Mouse (Mus musculus) brain, embryonic 14.5 days (tissue): ENCODE results near the gene Mfng.

ENCODE experiments used
- CTCF ChIP-seq: fragments of 200-500 bp; IDR thresholded peaks from 2 replicates; pipeline ENCODE4 v1.5.1; 2012; ENCODE audit warnings: inconsistent platforms, mild to moderate bottlenecking, moderate library complexity, borderline replicate concordance; ENCODE audit not compliant: insufficient read depth, insufficient read length; ENCODE audit errors: extremely low read depth
- POLR2A ChIP-seq: fragments of 200-500 bp; IDR thresholded peaks from 2 replicates; pipeline ENCODE4 v1.6.1; 2012; ENCODE audit warnings: mild to moderate bottlenecking, inconsistent platforms, borderline replicate concordance; ENCODE audit not compliant: poor library complexity, insufficient read depth, insufficient read length, severe bottlenecking; ENCODE audit errors: extremely low read depth

- TF ChIP-seq CTCF (no peak), POLR2A (no peak)
Measured at GRCm38 (mm10) chr15:78799029-78799428, 25.8 kb upstream of the Mfng start.
